Mouse (Mus musculus) hindbrain, embryonic 12.5 days (tissue): ENCODE measurements around the gene Avpr2. TPM values are rescaled to one million over a fixed set of nuclear protein-coding genes. Genes with fewer than 3 reads are reported as not detected.

Source experiments
- ATAC-seq: fragments of 200-750 bp; cut with Nextera tagmentation; 2 replicates; pipeline ENCODE4 v1.8.0; 2017; ENCODE audit warnings: moderate TSS enrichment; ENCODE audit not compliant: low FRiP score
- H3K27ac ChIP-seq: fragments of 300-500 bp; sonication (generic); 2 replicates; pipeline ENCODE4 v1.5.1; 2016; ENCODE audit warnings: mild to moderate bottlenecking
- H3K27me3 ChIP-seq: fragments of 300-500 bp; sonication (generic); 2 replicates; pipeline ENCODE4 v1.6.1; 2016; ENCODE audit warnings: mild to moderate bottlenecking
- H3K36me3 ChIP-seq: fragments of 300-500 bp; sonication (generic); 2 replicates; pipeline ENCODE4 v1.6.1; 2016; ENCODE audit warnings: mild to moderate bottlenecking
- H3K4me1 ChIP-seq: fragments of 300-500 bp; sonication (generic); 2 replicates; pipeline ENCODE4 v1.6.1; 2016
- H3K4me2 ChIP-seq: fragments of 300-500 bp; sonication (generic); replicated peaks from 2 replicates; pipeline ENCODE4 v1.6.1; 2016; ENCODE audit warnings: mild to moderate bottlenecking
- H3K4me3 ChIP-seq: fragments of 300-500 bp; sonication (generic); 2 replicates; pipeline ENCODE4 v1.5.1; 2016; ENCODE audit warnings: mild to moderate bottlenecking
- H3K9ac ChIP-seq: fragments of 300-500 bp; sonication (generic); 2 replicates; pipeline ENCODE4 v1.6.1; 2016; ENCODE audit warnings: mild to moderate bottlenecking, moderate library complexity
- H3K9me3 ChIP-seq: fragments of 300-500 bp; sonication (generic); replicated peaks from 2 replicates; pipeline ENCODE4 v1.6.1; 2016; ENCODE audit warnings: mild to moderate bottlenecking
- WGBS: fragments of 180-500 bp; shearing (Covaris S2); methylation state at CpG from one replicate; pipeline ENCODE4 v1.1.7; 2016; 5-methylcytosine and 5-hydroxymethylcytosine counted together
- polyA plus RNA-seq: library from polyadenylated mRNA; unstranded; fragments of >200 nt; fragmentation: Nextera tagmentation; extraction: Ambion mirVana; gene quantifications from 2 replicates; pipeline ENCODE4 v1.2.1, GENCODE M21; 2016

Avpr2 gene
- polyA plus RNA-seq, 1 experiment from 2014 or later: 0.19 TPM

DNA sequence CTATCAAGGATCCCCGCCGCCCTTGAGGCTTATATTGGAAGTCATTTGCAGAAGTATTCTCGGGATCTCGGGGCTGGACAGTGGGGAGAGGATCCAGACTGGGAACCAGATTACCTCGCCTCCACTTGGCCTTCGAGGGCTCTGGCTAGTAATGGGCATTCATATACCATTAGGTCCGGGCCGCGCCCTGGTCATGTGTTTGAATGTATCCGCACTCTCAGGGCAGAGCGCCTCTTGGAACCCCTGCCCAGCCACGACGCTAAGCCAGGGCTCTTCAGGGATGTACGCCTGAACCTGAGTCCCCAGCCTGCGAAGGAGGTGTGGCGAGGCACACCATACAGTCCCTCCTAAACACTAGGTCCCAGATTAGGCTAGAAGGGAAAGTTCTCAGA, 10.9 kb upstream of the Avpr2 start:
- peak overlapping the region; percentile 59 for H3K9ac ChIP-seq
- 27% methylated on average over 16 of the region's 16 CpGs for WGBS
- no peaks in the 10 kb centered on the region for H3K9me3 ChIP-seq
- ATAC-seq: peak; percentile 44
- peak overlapping the region; percentile 58 for H3K4me2 ChIP-seq
- H3K4me1 ChIP-seq: peaks cover 1% of the 10 kb centered on the region; the same call in 1 of the 2 replicates
- H3K36me3 ChIP-seq: no peaks in the 10 kb centered on the region
- H3K27ac ChIP-seq: no peak overlapping the region
- H3K4me3 ChIP-seq: peak overlapping the region; percentile 47
- peaks cover 9% of the 10 kb centered on the region; the same call in 1 of the 2 replicates for H3K27me3 ChIP-seq

- no peak overlapping the region for H3K9ac ChIP-seq
- H3K9me3 ChIP-seq: no peaks in the 10 kb centered on the region
- ATAC-seq: peak; percentile 12; the same call in 1 of the 2 replicates
- peak overlapping the region; percentile 58; the same call in 1 of the 2 replicates for H3K4me2 ChIP-seq
- H3K36me3 ChIP-seq: no peaks in the 10 kb centered on the region
- WGBS: 18% methylated on average over 6 of the region's 6 CpGs
- no peak overlapping the region for H3K4me3 ChIP-seq
- H3K4me1 ChIP-seq: no peaks in the 10 kb centered on the region
- H3K27me3 ChIP-seq: peaks cover 9% of the 10 kb centered on the region; the same call in 1 of the 2 replicates
- H3K27ac ChIP-seq: no peak overlapping the region
These were observed 10.4 kb upstream of the Avpr2 start for GRCm38 (mm10) chrX:73881463-73881862.

DNA sequence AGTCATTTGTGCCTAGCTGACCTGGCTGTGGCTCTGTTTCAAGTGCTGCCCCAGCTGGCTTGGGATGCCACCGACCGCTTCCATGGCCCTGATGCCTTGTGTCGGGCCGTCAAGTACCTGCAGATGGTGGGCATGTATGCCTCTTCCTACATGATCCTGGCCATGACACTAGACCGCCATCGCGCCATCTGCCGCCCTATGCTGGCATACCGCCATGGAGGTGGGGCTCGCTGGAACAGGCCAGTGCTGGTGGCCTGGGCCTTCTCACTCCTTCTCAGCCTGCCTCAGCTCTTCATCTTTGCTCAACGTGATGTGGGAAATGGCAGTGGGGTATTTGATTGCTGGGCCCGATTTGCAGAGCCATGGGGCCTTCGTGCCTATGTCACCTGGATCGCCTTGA, 931 bp downstream of the Avpr2 start:
- no peak overlapping the region for H3K4me3 ChIP-seq
- H3K9me3 ChIP-seq: no peaks in the 10 kb centered on the region
- ATAC-seq: no peak
- no peak overlapping the region for H3K27ac ChIP-seq
- H3K4me2 ChIP-seq: no peak overlapping the region
- H3K27me3 ChIP-seq: no peaks in the 10 kb centered on the region
- 93% methylated on average over 14 of the region's 14 CpGs for WGBS
- H3K36me3 ChIP-seq: no peaks in the 10 kb centered on the region
- no peaks in the 10 kb centered on the region for H3K4me1 ChIP-seq
- H3K9ac ChIP-seq: no peak overlapping the region

DNA sequence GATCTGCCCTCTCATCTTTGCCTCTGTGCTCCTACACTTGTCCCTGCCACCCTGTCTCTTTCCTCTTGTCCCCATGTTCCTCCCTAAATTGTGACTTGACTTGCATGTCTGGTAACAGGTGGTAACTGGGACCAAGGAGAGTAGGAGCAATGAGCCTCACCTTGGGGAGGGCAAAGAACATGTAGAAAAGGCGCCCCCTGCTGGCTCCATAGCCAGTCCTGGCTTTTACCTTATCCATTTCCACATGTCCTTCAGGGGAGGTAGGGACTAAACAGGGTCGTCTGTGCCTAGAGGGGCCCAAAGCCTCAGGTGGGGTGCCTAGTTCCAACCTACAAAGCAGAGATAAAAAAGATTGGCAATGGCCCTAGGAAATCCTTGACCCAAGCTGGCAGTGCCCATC, 3.8 kb downstream of the Avpr2 start, which contains the start of gene L1cam:
L1cam (minus strand) TSS at position 387 of the 400 bp plus-strand sequence.
- no peak for ATAC-seq
- WGBS: 30% methylated on average over 2 of the region's 2 CpGs

DNA sequence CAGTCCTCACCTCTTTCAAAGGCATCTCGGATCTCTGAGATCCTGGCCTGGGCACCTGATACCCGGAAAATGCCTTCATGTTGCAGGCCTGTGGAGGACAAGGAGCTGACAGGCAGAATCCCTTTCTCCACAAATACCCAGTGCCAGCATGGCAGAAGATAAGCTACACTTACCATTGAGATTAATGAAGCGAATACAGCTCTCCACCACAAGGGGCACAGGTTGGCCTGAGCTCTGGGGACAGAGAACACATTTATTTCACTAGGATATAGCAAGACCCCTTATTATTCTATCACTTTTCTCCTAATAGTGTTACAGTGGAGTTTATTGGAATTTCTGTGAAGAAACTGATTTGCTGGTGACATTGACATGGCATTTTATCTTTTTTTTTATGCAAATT, 6.1 kb downstream of the Avpr2 start:
- no peaks in the 10 kb centered on the region for H3K9me3 ChIP-seq
- H3K27me3 ChIP-seq: no peaks in the 10 kb centered on the region
- H3K4me1 ChIP-seq: no peaks in the 10 kb centered on the region
- no peak for ATAC-seq
- no peak overlapping the region for H3K4me2 ChIP-seq
- H3K4me3 ChIP-seq: no peak overlapping the region
- H3K9ac ChIP-seq: no peak overlapping the region
- no peaks in the 10 kb centered on the region for H3K36me3 ChIP-seq
- no peak overlapping the region for H3K27ac ChIP-seq
- WGBS: 70% methylated on average over 3 of the region's 3 CpGs

More for the DNA sequence above, 3.8 kb downstream of the Avpr2 start, which contains the start of gene L1cam:
- no peak within 1 kb of the TSS for H3K9ac ChIP-seq
- no peaks in the 10 kb centered on the region for H3K9me3 ChIP-seq
- no peaks in the 10 kb centered on the region for H3K36me3 ChIP-seq
- H3K4me3 ChIP-seq: no peak within 1 kb of the TSS
- H3K27ac ChIP-seq: no peak within 1 kb of the TSS
- no peaks in the 10 kb centered on the region for H3K27me3 ChIP-seq
- H3K4me1 ChIP-seq: no peaks in the 10 kb centered on the region
- H3K4me2 ChIP-seq: no peak within 1 kb of the TSS

DNA sequence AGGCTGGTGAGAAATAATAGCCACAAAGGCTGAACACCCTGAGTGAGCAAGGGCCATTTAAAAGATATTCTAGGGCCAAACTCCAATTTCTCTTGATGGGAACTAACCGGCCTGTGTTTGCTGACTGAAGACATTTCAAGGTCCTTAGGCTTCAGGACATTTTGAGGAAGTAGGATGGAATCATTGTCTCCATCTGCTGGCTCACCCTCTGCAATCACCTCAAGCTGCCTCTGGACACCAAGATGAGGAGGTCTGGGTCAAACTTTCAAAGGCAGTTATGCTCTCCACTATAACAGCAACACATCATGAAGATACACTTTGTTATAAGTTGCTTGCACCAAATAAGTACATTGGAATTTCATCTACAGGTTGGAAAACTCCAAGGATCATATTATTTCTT, 18.1 kb downstream of the Avpr2 start:
- Histone ChIP-seq H3K27me3 (peaks cover 2% of the 10 kb centered on the region; the same call in 1 of the 2 replicates), H3K36me3 (no peaks in the 10 kb centered on the region), H3K27ac (no peak overlapping the region), H3K9ac (no peak overlapping the region), H3K4me1 (peaks cover 4% of the 10 kb centered on the region; the same call in 1 of the 2 replicates), H3K4me3 (no peak overlapping the region), H3K9me3 (no peaks in the 10 kb centered on the region), H3K4me2 (no peak overlapping the region)
- 94% methylated on average over 1 of the region's 1 CpGs for WGBS
- ATAC-seq: no peak

DNA sequence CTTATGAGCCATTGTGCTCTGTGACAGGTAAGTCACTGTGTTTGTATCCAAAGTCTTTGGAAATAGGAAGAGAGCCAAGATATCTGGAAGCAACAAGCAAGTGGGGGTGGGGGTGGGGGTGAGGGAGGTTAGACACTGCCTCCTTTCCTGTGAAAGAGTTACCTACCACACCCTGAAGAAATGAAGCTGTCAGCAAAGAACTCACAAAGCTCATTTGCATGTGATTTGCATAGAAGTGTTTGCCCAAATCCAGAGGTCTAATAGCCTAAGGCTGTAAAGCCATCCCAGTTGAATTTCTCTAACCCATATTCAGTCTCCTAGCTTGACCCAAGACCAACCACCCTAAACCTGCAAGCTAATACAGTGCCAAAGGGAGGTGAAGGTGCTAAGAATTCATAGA, 18.5 kb downstream of the Avpr2 start:
- H3K4me2 ChIP-seq: no peak overlapping the region
- no peaks in the 10 kb centered on the region for H3K36me3 ChIP-seq
- H3K9me3 ChIP-seq: no peaks in the 10 kb centered on the region
- ATAC-seq: no peak
- H3K4me1 ChIP-seq: peaks cover 4% of the 10 kb centered on the region; the same call in 1 of the 2 replicates
- H3K27me3 ChIP-seq: peaks cover 2% of the 10 kb centered on the region; the same call in 1 of the 2 replicates
- H3K4me3 ChIP-seq: no peak overlapping the region
- no peak overlapping the region for H3K9ac ChIP-seq
- no peak overlapping the region for H3K27ac ChIP-seq

GRCm38 (mm10) chrX:73911156-73911555, 19.3 kb downstream of the Avpr2 start:
- Histone ChIP-seq H3K36me3 (no peaks in the 10 kb centered on the region), H3K9ac (no peak overlapping the region), H3K4me1 (peaks cover 4% of the 10 kb centered on the region; the same call in 1 of the 2 replicates), H3K27me3 (peaks cover 2% of the 10 kb centered on the region; the same call in 1 of the 2 replicates), H3K9me3 (no peaks in the 10 kb centered on the region), H3K4me3 (no peak overlapping the region), H3K4me2 (peak overlapping the region; percentile 41), H3K27ac (no peak overlapping the region)
- no peak for ATAC-seq
- 19% methylated on average over 21 of the region's 26 CpGs for WGBS

DNA sequence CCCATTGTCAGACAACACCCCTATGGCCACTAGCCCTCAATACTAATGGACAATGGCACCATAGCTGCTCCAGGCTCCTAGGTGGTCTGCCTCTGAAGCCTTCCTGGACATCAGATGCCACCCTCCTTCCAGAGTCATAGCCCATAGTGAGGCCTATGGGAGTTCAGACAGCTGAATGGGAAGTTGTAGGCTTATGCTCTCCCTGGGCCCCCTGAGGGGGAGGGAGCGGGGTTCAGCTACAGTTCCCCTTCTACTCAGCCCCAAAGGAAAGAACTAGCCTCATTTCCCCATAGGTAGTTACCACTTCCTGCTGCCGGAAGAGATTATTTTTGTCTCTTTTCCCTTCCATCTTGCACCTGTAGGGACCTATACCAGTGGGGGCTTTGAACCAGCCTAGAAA, 19.7 kb downstream of the Avpr2 start:
- Histone ChIP-seq H3K9ac (no peak overlapping the region), H3K36me3 (no peaks in the 10 kb centered on the region), H3K4me1 (peaks cover 4% of the 10 kb centered on the region; the same call in 1 of the 2 replicates), H3K4me2 (no peak overlapping the region), H3K4me3 (no peak overlapping the region), H3K27ac (no peak overlapping the region), H3K9me3 (no peaks in the 10 kb centered on the region), H3K27me3 (peaks cover 2% of the 10 kb centered on the region; the same call in 1 of the 2 replicates)
- no peak for ATAC-seq
- WGBS: 88% methylated on average over 2 of the region's 2 CpGs

DNA sequence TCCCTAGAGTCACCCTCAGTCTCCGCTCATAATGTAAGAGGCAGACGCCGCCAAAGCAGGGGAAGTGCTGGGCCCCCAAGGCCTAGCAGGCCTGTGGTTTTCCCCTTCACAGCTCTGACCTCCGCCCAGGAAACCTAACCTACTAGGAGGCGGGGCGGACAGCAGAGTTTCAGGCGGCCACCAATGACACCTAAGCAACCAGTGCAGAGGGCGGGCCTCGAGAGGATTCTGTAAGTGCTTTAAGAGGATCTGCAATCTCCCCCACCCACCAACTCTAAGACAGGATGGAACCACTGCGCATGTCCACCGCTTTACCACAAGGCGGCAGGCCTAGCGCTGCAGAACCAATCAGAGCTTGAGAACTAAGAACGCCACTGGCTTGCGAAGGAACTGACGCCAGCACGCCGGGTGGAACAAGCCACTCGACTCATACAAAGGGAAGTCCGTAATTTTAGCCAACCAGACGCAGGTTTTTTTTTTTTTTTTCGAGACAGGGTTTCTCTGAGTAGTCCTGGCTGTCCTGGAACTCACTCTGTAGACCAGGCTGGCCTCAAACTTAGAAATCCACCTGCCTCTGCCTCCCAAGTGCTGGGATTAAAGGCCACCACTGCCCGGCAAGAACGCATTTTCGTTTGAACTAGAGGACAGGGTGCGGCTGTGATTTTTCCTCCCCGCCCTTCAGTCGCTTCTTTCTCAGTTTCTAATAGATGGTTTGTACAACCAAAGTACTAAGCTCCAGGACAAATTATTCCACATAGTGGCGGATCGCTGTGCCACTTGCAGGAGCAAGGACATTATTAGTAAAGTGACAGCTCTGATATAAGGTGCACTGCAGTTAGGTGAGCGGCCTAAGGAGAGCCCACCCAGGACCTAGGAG, 23.2 kb downstream of the Avpr2 start:
- Histone ChIP-seq H3K9ac (no peak overlapping the region; the same call in 1 of the 2 replicates), H3K36me3 (0 out of 2 replicates have a peak, but pooled peaks cover 13% of the 10 kb centered on the region), H3K4me3 (peak overlapping the region; percentile 18; the same call in 1 of the 2 replicates), H3K4me2 (peak overlapping the region; percentile 42), H3K27me3 (peaks cover 2% of the 10 kb centered on the region; the same call in 1 of the 2 replicates), H3K4me1 (peaks cover 4% of the 10 kb centered on the region; the same call in 1 of the 2 replicates), H3K27ac (peak overlapping the region; percentile 75), H3K9me3 (no peaks in the 10 kb centered on the region)
- peak; percentile 95 for ATAC-seq
- 26% methylated on average over 31 of the region's 31 CpGs for WGBS

DNA sequence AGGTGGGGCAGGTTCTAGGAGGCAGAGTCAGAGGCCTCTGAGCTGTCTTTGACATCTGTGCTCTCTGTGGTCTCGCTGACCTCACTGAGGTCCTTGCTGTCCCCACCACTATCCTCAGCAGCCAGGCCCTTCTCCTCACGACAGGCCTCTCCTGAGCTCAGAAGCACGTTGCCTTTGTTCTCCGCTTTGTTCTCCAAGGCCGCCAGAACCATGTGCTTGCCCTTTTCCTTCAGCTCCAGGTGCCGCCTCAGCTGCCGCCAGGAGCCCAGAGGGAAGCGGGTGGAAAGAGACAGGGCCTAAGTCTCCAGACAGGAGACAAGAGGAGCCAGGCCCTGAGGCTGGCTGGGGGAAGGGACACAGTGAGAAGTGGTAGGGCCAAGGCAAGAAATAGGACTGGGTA, 25.0 kb downstream of the Avpr2 start:
- peaks cover 4% of the 10 kb centered on the region for H3K4me1 ChIP-seq
- H3K27me3 ChIP-seq: no peaks in the 10 kb centered on the region
- H3K9ac ChIP-seq: no peak overlapping the region
- no peak overlapping the region for H3K27ac ChIP-seq
- 0 out of 2 replicates have a peak, but pooled peaks cover 13% of the 10 kb centered on the region for H3K36me3 ChIP-seq
- no peak for ATAC-seq
- H3K9me3 ChIP-seq: no peaks in the 10 kb centered on the region
- no peak overlapping the region for H3K4me2 ChIP-seq
- WGBS: 80% methylated on average over 8 of the region's 8 CpGs
- H3K4me3 ChIP-seq: no peak overlapping the region

DNA sequence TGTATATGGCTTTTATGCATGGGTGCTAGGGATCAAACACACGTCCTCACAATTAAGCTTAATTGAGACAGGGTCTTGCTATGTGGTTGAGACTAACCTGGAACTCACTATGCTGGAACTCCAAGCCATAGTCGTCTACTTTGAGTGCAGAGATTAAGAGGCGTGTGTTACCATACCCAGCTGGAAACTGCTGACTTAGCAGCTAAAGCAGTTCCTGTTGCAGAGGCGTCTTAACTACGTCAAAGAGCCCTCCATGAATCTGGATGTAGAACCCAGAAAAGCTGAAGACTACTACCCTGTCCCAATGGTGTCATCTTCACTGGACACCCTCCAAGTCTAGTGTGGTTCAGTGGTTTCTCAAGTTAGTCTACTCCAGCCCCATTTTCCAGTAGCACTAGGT, 26.7 kb downstream of the Avpr2 start:
- no peak for ATAC-seq
- Histone ChIP-seq H3K4me3 (no peak overlapping the region), H3K4me2 (no peak overlapping the region), H3K27me3 (no peaks in the 10 kb centered on the region), H3K9ac (no peak overlapping the region), H3K4me1 (peaks cover 4% of the 10 kb centered on the region), H3K9me3 (no peaks in the 10 kb centered on the region), H3K36me3 (0 out of 2 replicates have a peak, but pooled peaks cover 13% of the 10 kb centered on the region), H3K27ac (no peak overlapping the region)
- 85% methylated on average over 5 of the region's 5 CpGs for WGBS
